In the genomic region with DNA sequence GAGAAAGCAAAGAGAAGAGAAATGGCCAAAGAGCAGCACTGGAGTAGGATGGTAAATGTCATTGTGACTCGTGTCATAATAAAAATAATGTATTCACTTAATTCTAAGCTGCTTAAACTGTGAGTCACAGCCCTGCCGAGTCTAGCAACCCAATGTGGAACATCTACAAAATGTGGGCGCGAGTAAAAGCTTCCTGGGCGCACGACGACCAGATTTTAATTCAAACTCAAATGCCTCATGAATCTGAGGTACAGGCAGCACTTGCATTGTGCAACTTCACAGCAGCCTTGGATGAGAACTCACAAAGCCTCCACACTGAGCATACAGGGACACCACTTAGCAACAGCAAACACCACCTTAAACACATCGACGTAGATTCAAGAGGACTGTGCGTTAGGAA, we compare ENCODE assay signal across 24 mouse cellular contexts.
A peak's percentile ranks its signal among the peaks of the same experiment; 100 is the strongest.
DNase-seq lines count a peak whose midpoint lies in the region; ATAC-seq and TF ChIP-seq lines count a peak whose summit lies in the region.
"Had no signal": no experiment of that assay in that cellular context is flagged by ENCODE, and none has a peak within 500 bp of the region (broad histone marks: within the 10 kb centered on the region; RNA-seq: fewer than 3 reads in every experiment).

No protein-coding gene starts in this region.

- H3K27ac ChIP-seq in left cerebral cortex, adult 2 months = no peak overlapping the region
- no peak overlapping the region for H3K27ac ChIP-seq in forebrain, postnatal 0 days (ENCODE audit: low read depth, low read length)
- H3K27ac ChIP-seq in forebrain, embryonic 13.5 days = no peak overlapping the region
- H3K27ac ChIP-seq: embryonic facial prominence, embryonic 12.5 days; heart, embryonic 13.5 days; hindbrain, embryonic 13.5 days; intestine, embryonic 15.5 days; limb, embryonic 13.5 days; liver, embryonic 14.5 days; lung, embryonic 15.5 days; neural tube, embryonic 12.5 days; stomach, postnatal 0 days had no signal

- ATAC-seq in forebrain, postnatal 0 days = no peak
- ATAC-seq in forebrain, embryonic 13.5 days = no peak
- ATAC-seq: forebrain, embryonic 14.5 days; intestine, embryonic 15.5 days had no signal

- H3K9ac ChIP-seq in forebrain, postnatal 0 days = no peak overlapping the region
- no peak overlapping the region for H3K9ac ChIP-seq in forebrain, embryonic 13.5 days
- H3K9ac ChIP-seq: embryonic facial prominence, embryonic 12.5 days; heart, embryonic 13.5 days; hindbrain, embryonic 13.5 days; intestine, embryonic 15.5 days; limb, embryonic 13.5 days; liver, embryonic 14.5 days; lung, embryonic 15.5 days; neural tube, embryonic 12.5 days had no signal

- no peaks in the 10 kb centered on the region for H3K9me3 ChIP-seq in forebrain, postnatal 0 days (ENCODE audit: low read length)
- H3K9me3 ChIP-seq in forebrain, embryonic 13.5 days (replicated peaks) = no peaks in the 10 kb centered on the region
- H3K9me3 ChIP-seq: embryonic facial prominence, embryonic 12.5 days; heart, embryonic 13.5 days; hindbrain, embryonic 13.5 days; intestine, embryonic 15.5 days; lung, embryonic 15.5 days; neural tube, embryonic 12.5 days had no signal

- no peaks in the 10 kb centered on the region for H3K36me3 ChIP-seq in forebrain, postnatal 0 days (ENCODE audit: insufficient read depth)
- no peaks in the 10 kb centered on the region for H3K36me3 ChIP-seq in forebrain, embryonic 13.5 days (ENCODE audit: poor library complexity, severe bottlenecking)
- H3K36me3 ChIP-seq: embryonic facial prominence, embryonic 12.5 days; G1E; heart, embryonic 13.5 days; hindbrain, embryonic 13.5 days; intestine, embryonic 15.5 days; limb, embryonic 13.5 days; lung, embryonic 15.5 days; neural tube, embryonic 12.5 days had no signal

- WGBS in forebrain, postnatal 0 days = 70% methylated on average over 10 of the region's 10 CpGs
- 74% methylated on average over 10 of the region's 10 CpGs for WGBS in forebrain, embryonic 13.5 days

- no peak for TF ChIP-seq CTCF in left cerebral cortex, adult 2 months (IDR thresholded peaks at IDR 0.05)
- no peak for TF ChIP-seq CTCF in forebrain, postnatal 0 days (IDR thresholded peaks at IDR 0.05; ENCODE audit: low read depth)

- peak; percentile 8 to 62 for DNase-seq in frontal cortex, adult 2 months (ENCODE audit: extremely low spot score in 1 of 2, low spot score in 1 of 2)
- no peak for DNase-seq in frontal cortex, postnatal 10 days (ENCODE audit: low spot score in 2 of 2)
- peak; percentile 8 to 25 for DNase-seq in left cerebral cortex, adult 18-20 months (ENCODE audit: low spot score in 2 of 2)
- DNase-seq in left cerebral cortex, postnatal 4 days = no peak
- DNase-seq in 3T3-L1 (ENCODE audit: low read depth, low spot score) = peak; percentile 30
- peak; percentile 14 for DNase-seq in left cerebral cortex, adult 2 months (ENCODE audit: extremely low spot score in 1 of 2, low spot score in 2 of 2)
- DNase-seq in forebrain, postnatal 0 days = no peak
- DNase-seq: cerebellum, adult 8-10 months; kidney, adult 9 months; kidney, postnatal 25 days; lung, postnatal 4 days had no signal

- H3K27me3 ChIP-seq in forebrain, postnatal 0 days (ENCODE audit: insufficient read depth, low read length) = no peaks in the 10 kb centered on the region
- H3K27me3 ChIP-seq in forebrain, embryonic 13.5 days = no peaks in the 10 kb centered on the region
- H3K27me3 ChIP-seq: embryonic facial prominence, embryonic 12.5 days; heart, embryonic 13.5 days; hindbrain, embryonic 13.5 days; intestine, embryonic 15.5 days; limb, embryonic 13.5 days; lung, embryonic 15.5 days; neural tube, embryonic 12.5 days had no signal

- no peaks in the 10 kb centered on the region for H3K4me1 ChIP-seq in forebrain, postnatal 0 days (ENCODE audit: insufficient read depth)
- H3K4me1 ChIP-seq in forebrain, embryonic 13.5 days = no peaks in the 10 kb centered on the region
- H3K4me1 ChIP-seq: embryonic facial prominence, embryonic 12.5 days; heart, embryonic 13.5 days; hindbrain, embryonic 13.5 days; intestine, embryonic 15.5 days; lung, embryonic 15.5 days; neural tube, embryonic 12.5 days had no signal

- H3K4me3 ChIP-seq in left cerebral cortex, adult 2 months = no peak overlapping the region
- H3K4me3 ChIP-seq in forebrain, postnatal 0 days (ENCODE audit: low read depth, low read length) = no peak overlapping the region
- no peak overlapping the region for H3K4me3 ChIP-seq in forebrain, embryonic 13.5 days
- H3K4me3 ChIP-seq: embryonic facial prominence, embryonic 12.5 days; erythroblast, embryonic 14.5 days; heart, embryonic 13.5 days; hindbrain, embryonic 13.5 days; intestine, embryonic 15.5 days; limb, embryonic 13.5 days; lung, embryonic 15.5 days; neural tube, embryonic 12.5 days had no signal

- intact Hi-C loops in left cerebral cortex, postnatal 4 days (cut with DNase I) = no loop called here
- intact Hi-C loops in left cerebral cortex, adult 2 months (cut with DNase I) = loop anchor here (5.0 kb wide), 2 partner anchors 95 to 240 kb away; no protein-coding TSS in a partner anchor

- H3K4me2 ChIP-seq in forebrain, postnatal 0 days (ENCODE audit: low read depth) = no peak overlapping the region
- H3K4me2 ChIP-seq in forebrain, embryonic 13.5 days = no peak overlapping the region
- H3K4me2 ChIP-seq: embryonic facial prominence, embryonic 12.5 days; heart, embryonic 13.5 days; hindbrain, embryonic 13.5 days; intestine, embryonic 15.5 days; limb, embryonic 13.5 days; lung, embryonic 15.5 days; neural tube, embryonic 12.5 days had no signal

Comparison
In these comparisons a context has a peak if more than half of its experiments do, and no peak if none do; other contexts are left out.
1. DNase-seq: peak in frontal cortex, adult 2 months (2 of 2), left cerebral cortex, adult 18-20 months (2 of 2), 3T3-L1 (single experiment) and left cerebral cortex, adult 2 months (2 of 2); none in frontal cortex, postnatal 10 days (0 of 2), left cerebral cortex, postnatal 4 days (single experiment) and forebrain, postnatal 0 days (single experiment).